Mouse (Mus musculus) thymus, adult 2 months (tissue): Measurements from ENCODE around the gene Gm45713. TPM values are rescaled to one million over a fixed set of nuclear protein-coding genes. Genes with fewer than 3 reads are reported as not detected.
A peak's percentile ranks its signal among the peaks of the same experiment; 100 is the strongest.

Experiments
- DNase-seq: peaks from one replicate; pipeline ENCODE4 v3.0.0; 2021
- H3K27ac ChIP-seq: fragments of 200-500 bp; 2 replicates; pipeline ENCODE4 v1.5.1; 2012; ENCODE audit warnings: low read length, control low read depth; ENCODE audit not compliant: control insufficient read depth, insufficient read depth
- H3K27me3 ChIP-seq: fragments of 200-500 bp; 2 replicates; pipeline ENCODE4 v1.6.1; 2012; ENCODE audit warnings: mild to moderate bottlenecking, low read length, moderate library complexity, mixed read lengths; ENCODE audit not compliant: control insufficient read depth, insufficient read depth
- H3K36me3 ChIP-seq: fragments of 200-500 bp; 2 replicates; pipeline ENCODE4 v1.6.1; 2012; ENCODE audit warnings: mild to moderate bottlenecking, low read length, moderate library complexity; ENCODE audit not compliant: control insufficient read depth, insufficient read depth
- H3K4me1 ChIP-seq: fragments of 200-500 bp; replicated peaks from 2 replicates; pipeline ENCODE4 v1.6.1; 2012; ENCODE audit warnings: low read length; ENCODE audit not compliant: control insufficient read depth, insufficient read depth
- H3K4me3 ChIP-seq: fragments of 200-500 bp; 2 replicates; pipeline ENCODE4 v1.5.1; 2012; ENCODE audit warnings: mild to moderate bottlenecking, low read length, control low read depth, moderate library complexity; ENCODE audit not compliant: control insufficient read depth, insufficient read depth
- CTCF ChIP-seq: fragments of 200-500 bp; IDR thresholded peaks from 2 replicates; pipeline ENCODE4 v1.5.1; 2012; ENCODE audit warnings: mild to moderate bottlenecking, control low read depth, low read length, moderate library complexity, borderline replicate concordance; ENCODE audit not compliant: control insufficient read depth, poor library complexity, insufficient read depth; ENCODE audit errors: extremely low read depth
- POLR2A ChIP-seq: fragments of 200-500 bp; IDR thresholded peaks from 2 replicates; pipeline ENCODE4 v1.6.1; 2012; ENCODE audit warnings: mild to moderate bottlenecking, low read length, control low read depth, moderate library complexity; ENCODE audit not compliant: control insufficient read depth, poor library complexity, insufficient read depth; ENCODE audit errors: extremely low read depth
- WGBS: fragments of 180-500 bp; shearing (Covaris S2); methylation state at CpG from one replicate; pipeline ENCODE4 v1.1.7; 2018; 5-methylcytosine and 5-hydroxymethylcytosine counted together
- polyA plus RNA-seq: library from polyadenylated mRNA; depleted of rRNA; stranded (reverse); fragments of >200 nt; gene quantifications from 2 replicates; pipeline ENCODE4 v1.2.3, GENCODE M21; 2012

The Gm45713 gene
- polyA plus RNA-seq, 1 experiment: 0.27 TPM

- TF ChIP-seq CTCF: no peak
- no peak for TF ChIP-seq POLR2A
- Histone ChIP-seq H3K4me3 (no peak overlapping the region), H3K27me3 (no peaks in the 10 kb centered on the region), H3K36me3 (no peaks in the 10 kb centered on the region), H3K4me1 (peaks cover 6% of the 10 kb centered on the region; the same call in 1 of the 2 replicates), H3K27ac (no peak overlapping the region)
- DNase-seq: no peak
- WGBS: 37% methylated on average over 5 of the region's 5 CpGs
These were observed 28.9 kb downstream of the Gm45713 start for GRCm38 (mm10) chr7:45107052-45107645.

GRCm38 (mm10) chr7:45106441-45106840 is 29.6 kb downstream of the Gm45713 start:
- H3K4me3 ChIP-seq: no peak overlapping the region
- no peak for DNase-seq
- no peaks in the 10 kb centered on the region for H3K36me3 ChIP-seq
- TF ChIP-seq POLR2A (no peak), CTCF (no peak)
- H3K27ac ChIP-seq: no peak overlapping the region; the same call in 1 of the 2 replicates
- H3K27me3 ChIP-seq: no peaks in the 10 kb centered on the region
- H3K4me1 ChIP-seq: peaks cover 6% of the 10 kb centered on the region; the same call in 1 of the 2 replicates
- WGBS: 73% methylated on average over 6 of the region's 6 CpGs

- Histone ChIP-seq H3K27ac (no peak overlapping the region), H3K36me3 (no peaks in the 10 kb centered on the region), H3K27me3 (no peaks in the 10 kb centered on the region)
These were observed 30.5 kb downstream of the Gm45713 start for GRCm38 (mm10) chr7:45105491-45105890.

GRCm38 (mm10) chr7:45104941-45105340 is 31.1 kb downstream of the Gm45713 start:
- H3K27me3 ChIP-seq: no peaks in the 10 kb centered on the region
- H3K4me1 ChIP-seq: peaks cover 2% of the 10 kb centered on the region; the same call in 1 of the 2 replicates
- no peak for TF ChIP-seq POLR2A
- no peak for TF ChIP-seq CTCF
- no peak for DNase-seq
- WGBS: 87% methylated on average over 5 of the region's 5 CpGs
- H3K4me3 ChIP-seq: no peak overlapping the region
- no peaks in the 10 kb centered on the region for H3K36me3 ChIP-seq
- H3K27ac ChIP-seq: no peak overlapping the region

More at GRCm38 (mm10) chr7:45105491-45105890, 30.5 kb downstream of the Gm45713 start:
- WGBS: 91% methylated on average over 8 of the region's 8 CpGs
- TF ChIP-seq POLR2A (no peak), CTCF (no peak)
- Histone ChIP-seq H3K4me1 (peaks cover 4% of the 10 kb centered on the region; the same call in 1 of the 2 replicates), H3K4me3 (no peak overlapping the region)
- no peak for DNase-seq

GRCm38 (mm10) chr7:45103652-45104180 is 32.3 kb downstream of the Gm45713 start, which contains the start of gene Fcgrt:
Gene Fcgrt (minus strand): TSS chr7:45103851.
- H3K27me3 ChIP-seq: no peaks in the 10 kb centered on the region
- H3K4me3 ChIP-seq: no peak within 1 kb of the TSS
- 62% methylated on average over 7 of the region's 7 CpGs for WGBS
- 0 out of 2 replicates have a peak, but pooled peaks cover 2% of the 10 kb centered on the region for H3K4me1 ChIP-seq
- H3K27ac ChIP-seq: no peak within 1 kb of the TSS
- DNase-seq: no peak
- TF ChIP-seq POLR2A (0 out of 2 replicates have a peak, but pooled peaks have one; percentile 8), CTCF (no peak)
- no peaks in the 10 kb centered on the region for H3K36me3 ChIP-seq

- Histone ChIP-seq H3K27me3 (no peaks in the 10 kb centered on the region), H3K36me3 (no peaks in the 10 kb centered on the region), H3K4me3 (no peak overlapping the region), H3K27ac (no peak overlapping the region), H3K4me1 (0 out of 2 replicates have a peak, but pooled peaks cover 2% of the 10 kb centered on the region)
- no peak for DNase-seq
- no peak for TF ChIP-seq POLR2A
- no peak for TF ChIP-seq CTCF
- WGBS: 89% methylated on average over 9 of the region's 9 CpGs
These were observed 33.0 kb downstream of the Gm45713 start for GRCm38 (mm10) chr7:45102940-45103585.
